Mouse (Mus musculus) kidney, embryonic 15.5 days (tissue): Measurements from ENCODE around the gene Sf3b3. TPM values are rescaled to one million over a fixed set of nuclear protein-coding genes. Genes with fewer than 3 reads are reported as not detected.

Experiments used
- ATAC-seq: fragments of 200-750 bp; cut with Nextera tagmentation; replicated peaks from 2 replicates; pipeline ENCODE4 v1.8.0; 2017; ENCODE audit warnings: moderate TSS enrichment; ENCODE audit not compliant: low FRiP score
- H3K27ac ChIP-seq: fragments of 300-500 bp; sonication (generic); 2 replicates; pipeline ENCODE4 v1.5.1; 2015; ENCODE audit warnings: mild to moderate bottlenecking, inconsistent platforms
- H3K27me3 ChIP-seq: fragments of 300-500 bp; sonication (generic); 2 replicates; pipeline ENCODE4 v1.6.1; 2015; ENCODE audit warnings: inconsistent platforms
- H3K36me3 ChIP-seq: fragments of 300-500 bp; sonication (generic); 2 replicates; pipeline ENCODE4 v1.6.1; 2015; ENCODE audit warnings: inconsistent platforms
- H3K4me1 ChIP-seq: fragments of 300-500 bp; sonication (generic); 2 replicates; pipeline ENCODE4 v1.6.1; 2015; ENCODE audit warnings: inconsistent platforms
- H3K4me2 ChIP-seq: fragments of 300-500 bp; sonication (generic); 2 replicates; pipeline ENCODE4 v1.6.1; 2015; ENCODE audit warnings: moderate library complexity, mild to moderate bottlenecking, inconsistent platforms
- H3K4me3 ChIP-seq: fragments of 300-500 bp; sonication (generic); replicated peaks from 2 replicates; pipeline ENCODE4 v1.5.1; 2015; ENCODE audit warnings: mild to moderate bottlenecking, inconsistent platforms
- H3K9ac ChIP-seq: fragments of 300-500 bp; sonication (generic); 2 replicates; pipeline ENCODE4 v1.6.1; 2015; ENCODE audit warnings: mild to moderate bottlenecking, inconsistent platforms
- H3K9me3 ChIP-seq: fragments of 300-500 bp; sonication (generic); replicated peaks from 2 replicates; pipeline ENCODE4 v1.6.1; 2016; ENCODE audit warnings: inconsistent platforms
- WGBS: fragments of 180-500 bp; shearing (Covaris S2); methylation state at CpG from one replicate; pipeline ENCODE4 v1.1.7; 2015; ENCODE audit warnings: mixed read lengths; 5-methylcytosine and 5-hydroxymethylcytosine counted together
- polyA plus RNA-seq: library from polyadenylated mRNA; unstranded; fragments of >200 nt; fragmentation: Nextera tagmentation; extraction: Ambion mirVana; gene quantifications from 2 replicates; pipeline ENCODE4 v1.2.1, GENCODE M21; 2015

Gene Sf3b3
- polyA plus RNA-seq, 1 experiment from 2014 or later = 167 TPM

GRCm38 (mm10) chr8:110760280-110760940 is 86.2 kb downstream of the Sf3b3 start:
- Histone ChIP-seq H3K4me2 (no peak overlapping the region), H3K9ac (no peak overlapping the region), H3K27ac (peak overlapping the region; percentile 33), H3K4me3 (no peak overlapping the region), H3K4me1 (peaks cover 23% of the 10 kb centered on the region), H3K9me3 (no peaks in the 10 kb centered on the region), H3K27me3 (no peaks in the 10 kb centered on the region), H3K36me3 (no peaks in the 10 kb centered on the region)
- ATAC-seq = no peak
- 66% methylated on average over 7 of the region's 7 CpGs for WGBS

Other genes with a start within 250 kb of the Sf3b3 start
- gene Vac14, start 228.2 kb downstream of the Sf3b3 start, polyA plus RNA-seq = 22.2 and 23.3 TPM in 2 replicates
- gene Mtss1l, start 125.3 kb downstream of the Sf3b3 start, polyA plus RNA-seq = 8.3 and 8.4 TPM in 2 replicates
- gene Il34, start 40.9 kb downstream of the Sf3b3 start, polyA plus RNA-seq = 1.8 and 2.0 TPM in 2 replicates
- 77.1 and 77.3 TPM in 2 replicates for gene Cog4, start 187 bp downstream of the Sf3b3 start, polyA plus RNA-seq
- 12.0 and 13.3 TPM in 2 replicates for gene Fuk, start 55.7 kb upstream of the Sf3b3 start, polyA plus RNA-seq
- gene St3gal2, start 73.1 kb upstream of the Sf3b3 start, polyA plus RNA-seq = 25.2 and 27.4 TPM in 2 replicates
- gene Ddx19a, start 151.0 kb upstream of the Sf3b3 start, polyA plus RNA-seq = 14.5 and 15.5 TPM in 2 replicates
- gene Ddx19b, start 185.0 kb upstream of the Sf3b3 start, polyA plus RNA-seq = 5.8 and 6.0 TPM in 2 replicates
- 60.8 and 61.4 TPM in 2 replicates for gene Aars, start 186.4 kb upstream of the Sf3b3 start, polyA plus RNA-seq
- gene Exosc6, start 209.6 kb upstream of the Sf3b3 start, polyA plus RNA-seq = 24.0 and 24.3 TPM in 2 replicates
- 71.2 and 75.0 TPM in 2 replicates for gene Clec18a, start 245.6 kb upstream of the Sf3b3 start, polyA plus RNA-seq
- 10.8 and 10.9 TPM in 2 replicates for gene Pdpr, start 247.8 kb upstream of the Sf3b3 start, polyA plus RNA-seq